Mouse (Mus musculus) heart, postnatal 0 days (tissue): ENCODE data around the gene Stx19.

Experiments used
- CTCF ChIP-seq: IDR thresholded peaks from 2 replicates; pipeline ENCODE4 v1.5.1; 2016; ENCODE audit warnings: antibody characterized with exemption, control low read depth, low read depth
- EP300 ChIP-seq: IDR thresholded peaks from 2 replicates; pipeline ENCODE4 v1.6.1; 2016; ENCODE audit warnings: antibody characterized with exemption, low read depth

- TF ChIP-seq CTCF = no peak
- no peak for TF ChIP-seq EP300
Measured at GRCm38 (mm10) chr16:62776034-62776433, 38.4 kb upstream of the Stx19 start.
